Mouse (Mus musculus): ENCODE results near the gene Olfr1012. TPM values are rescaled to one million over a fixed set of nuclear protein-coding genes. Genes with fewer than 3 reads are reported as not detected.

The Olfr1012 gene
- not detected in 2 replicates for polyA plus RNA-seq (2015; fragmentation: Nextera tagmentation; extraction: Ambion mirVana)

DNA sequence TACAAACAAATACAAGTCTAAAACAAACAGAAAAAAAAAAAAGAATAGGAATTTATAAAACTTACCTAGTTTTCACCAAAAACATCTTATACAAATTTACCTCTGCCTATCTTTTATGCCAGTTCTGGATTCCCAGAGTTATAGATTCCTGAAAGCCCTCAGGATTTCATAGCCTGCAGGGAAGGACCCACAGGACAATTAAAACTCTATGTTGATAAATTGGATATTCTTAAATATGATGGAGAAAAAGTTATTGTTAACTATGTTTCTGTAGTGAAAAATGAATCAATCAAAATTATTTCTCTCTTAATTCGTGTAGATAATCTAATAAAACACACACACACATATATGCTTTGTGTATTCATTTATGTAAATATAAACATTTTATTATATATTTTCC, at the start of gene Olfr1012:
Gene Olfr1012 (minus strand): TSS at position 101 of the 400 bp plus-strand sequence.
- no peak for ATAC-seq (ENCODE audit: low read depth)
- Histone ChIP-seq H3K4me2 (ENCODE audit: low read depth, low read length) (no peak within 1 kb of the TSS), H3K4me1 (replicated peaks; ENCODE audit: control insufficient read depth, insufficient read depth, low read length) (no peaks in the 10 kb centered on the region), H3K9me3 (ENCODE audit: control insufficient read depth, low read length) (no peaks in the 10 kb centered on the region), H3K4me3 (ENCODE audit: low read length) (no peak within 1 kb of the TSS), H3K36me3 (ENCODE audit: control insufficient read depth, insufficient read depth, low read length) (no peaks in the 10 kb centered on the region), H3K9ac (ENCODE audit: low read length) (no peak within 1 kb of the TSS), H3K27ac (ENCODE audit: low read length) (no peak within 1 kb of the TSS), H3K27me3 (ENCODE audit: control insufficient read depth, insufficient read depth, low read depth, low read length) (no peaks in the 10 kb centered on the region)
- 59% methylated on average over 1 of the region's 1 CpGs for WGBS

DNA sequence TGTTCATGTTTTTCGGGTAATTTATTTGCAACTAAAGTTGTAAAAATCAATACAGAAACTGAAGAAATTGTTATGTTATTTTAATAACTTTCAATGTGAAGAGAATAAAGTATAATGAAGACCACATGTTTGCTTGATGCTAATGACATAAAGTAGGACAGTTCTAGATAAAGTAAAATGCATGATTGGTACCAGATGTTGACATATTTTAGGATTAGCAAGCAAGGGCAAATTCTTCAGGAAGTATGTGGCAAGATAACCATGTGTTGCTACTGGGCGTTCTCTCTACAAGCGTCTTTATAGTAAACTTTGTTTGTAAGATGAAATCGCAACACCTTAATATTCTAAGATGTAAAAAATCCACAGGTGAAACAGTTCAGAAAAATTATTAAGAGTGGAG, 41.9 kb upstream of the Olfr1012 start:
- no peak for ATAC-seq (ENCODE audit: low read depth)
- H3K27ac ChIP-seq (ENCODE audit: low read length): no peak overlapping the region
- no peak overlapping the region for H3K4me3 ChIP-seq (ENCODE audit: low read length)
- WGBS: 69% methylated on average over 4 of the region's 4 CpGs
- no peaks in the 10 kb centered on the region for H3K27me3 ChIP-seq (ENCODE audit: control insufficient read depth, insufficient read depth, low read depth, low read length)
- no peaks in the 10 kb centered on the region for H3K4me1 ChIP-seq (replicated peaks; ENCODE audit: control insufficient read depth, insufficient read depth, low read length)
- H3K9me3 ChIP-seq (ENCODE audit: control insufficient read depth, low read length): no peaks in the 10 kb centered on the region
- H3K9ac ChIP-seq (ENCODE audit: low read length): no peak overlapping the region
- no peak overlapping the region for H3K4me2 ChIP-seq (ENCODE audit: low read depth, low read length)
- H3K36me3 ChIP-seq (ENCODE audit: control insufficient read depth, insufficient read depth, low read length): no peaks in the 10 kb centered on the region

DNA sequence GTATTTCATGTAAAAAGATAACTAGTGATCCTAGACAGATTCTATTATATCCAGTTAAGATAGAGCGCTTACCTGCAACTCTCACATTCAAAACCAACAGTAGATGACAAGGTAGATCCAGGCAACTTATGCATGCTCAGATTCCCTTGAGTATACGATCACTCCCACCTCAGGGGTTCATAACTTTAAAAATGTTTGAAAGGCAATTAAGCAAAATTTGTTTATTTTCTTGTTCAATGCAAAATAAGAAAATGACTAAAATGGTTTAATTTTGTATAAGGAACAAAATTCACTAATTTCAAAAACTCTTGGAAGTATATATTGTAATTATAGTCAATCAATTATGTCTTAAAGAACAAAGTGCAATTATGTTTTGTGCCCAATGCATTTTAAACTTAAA, 39.9 kb upstream of the Olfr1012 start, which contains the start of gene Olfr1016:
Gene Olfr1016 (minus strand): TSS at position 101 of the 400 bp plus-strand sequence.
- Histone ChIP-seq H3K9ac (ENCODE audit: low read length) (no peak within 1 kb of the TSS), H3K36me3 (ENCODE audit: control insufficient read depth, insufficient read depth, low read length) (no peaks in the 10 kb centered on the region), H3K4me1 (replicated peaks; ENCODE audit: control insufficient read depth, insufficient read depth, low read length) (no peaks in the 10 kb centered on the region), H3K27me3 (ENCODE audit: control insufficient read depth, insufficient read depth, low read depth, low read length) (no peaks in the 10 kb centered on the region), H3K4me3 (ENCODE audit: low read length) (no peak within 1 kb of the TSS), H3K27ac (ENCODE audit: low read length) (no peak within 1 kb of the TSS), H3K4me2 (ENCODE audit: low read depth, low read length) (no peak within 1 kb of the TSS), H3K9me3 (ENCODE audit: control insufficient read depth, low read length) (no peaks in the 10 kb centered on the region)
- 71% methylated on average over 2 of the region's 2 CpGs for WGBS
- ATAC-seq (ENCODE audit: low read depth): no peak

DNA sequence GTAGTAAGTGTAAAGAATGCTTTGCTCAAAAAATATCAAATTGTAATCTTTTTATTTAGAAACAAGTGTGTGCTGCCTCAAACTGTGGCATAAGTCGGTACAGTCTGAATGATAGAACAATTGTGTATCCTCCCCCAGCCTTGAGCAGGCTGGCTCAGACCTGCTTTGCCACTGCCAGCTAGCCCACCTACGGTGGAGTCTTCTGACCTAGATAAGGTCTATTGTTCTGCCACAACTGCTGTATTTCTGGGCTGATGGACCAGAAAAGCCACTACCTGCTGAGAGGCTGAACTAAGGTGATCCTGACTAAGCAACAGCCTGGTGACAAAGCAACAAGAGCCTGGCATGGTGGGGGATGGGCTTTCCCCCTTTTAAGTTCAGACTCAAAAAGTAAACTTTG, 29.8 kb upstream of the Olfr1012 start:
- no peaks in the 10 kb centered on the region for H3K27me3 ChIP-seq (ENCODE audit: control insufficient read depth, insufficient read depth, low read depth, low read length)

DNA sequence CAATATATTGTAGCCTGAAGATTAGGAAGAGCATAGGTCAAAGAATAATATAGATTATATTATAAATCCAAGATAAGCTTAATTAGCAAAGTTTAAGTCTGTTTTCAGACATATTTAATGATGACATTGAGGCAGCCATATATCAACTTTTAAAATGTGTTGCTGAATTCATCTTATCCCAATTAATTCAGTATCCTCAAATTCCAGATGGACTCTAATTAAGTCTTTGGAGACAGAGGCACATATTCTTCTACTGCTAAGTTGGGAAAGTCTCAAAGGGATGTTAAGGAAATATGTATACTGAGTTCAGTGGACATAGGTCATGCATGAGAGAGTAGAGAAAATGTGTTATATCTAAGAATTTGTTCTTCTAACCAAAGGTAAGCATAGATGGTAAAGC, 19.2 kb upstream of the Olfr1012 start, which contains the start of gene Olfr1015:
Gene Olfr1015 (plus strand): TSS at position 301 of the 400 bp plus-strand sequence.
- Histone ChIP-seq H3K36me3 (ENCODE audit: control insufficient read depth, insufficient read depth, low read length) (no peaks in the 10 kb centered on the region), H3K9me3 (ENCODE audit: control insufficient read depth, low read length) (no peaks in the 10 kb centered on the region), H3K27me3 (ENCODE audit: control insufficient read depth, insufficient read depth, low read depth, low read length) (no peaks in the 10 kb centered on the region), H3K27ac (ENCODE audit: low read length) (no peak within 1 kb of the TSS), H3K4me2 (ENCODE audit: low read depth, low read length) (no peak within 1 kb of the TSS), H3K9ac (ENCODE audit: low read length) (no peak within 1 kb of the TSS), H3K4me3 (ENCODE audit: low read length) (no peak within 1 kb of the TSS), H3K4me1 (replicated peaks; ENCODE audit: control insufficient read depth, insufficient read depth, low read length) (no peaks in the 10 kb centered on the region)
- no peak for ATAC-seq (ENCODE audit: low read depth)

More for the DNA sequence above, 29.8 kb upstream of the Olfr1012 start:
- Histone ChIP-seq H3K27ac (ENCODE audit: low read length) (no peak overlapping the region), H3K4me3 (ENCODE audit: low read length) (no peak overlapping the region), H3K36me3 (ENCODE audit: control insufficient read depth, insufficient read depth, low read length) (no peaks in the 10 kb centered on the region), H3K4me2 (ENCODE audit: low read depth, low read length) (no peak overlapping the region), H3K9ac (ENCODE audit: low read length) (no peak overlapping the region), H3K9me3 (ENCODE audit: control insufficient read depth, low read length) (no peaks in the 10 kb centered on the region; the same call in 1 of the 2 replicates), H3K4me1 (replicated peaks; ENCODE audit: control insufficient read depth, insufficient read depth, low read length) (no peaks in the 10 kb centered on the region)
- no peak for ATAC-seq (ENCODE audit: low read depth)
- WGBS: 56% methylated on average over 2 of the region's 2 CpGs

DNA sequence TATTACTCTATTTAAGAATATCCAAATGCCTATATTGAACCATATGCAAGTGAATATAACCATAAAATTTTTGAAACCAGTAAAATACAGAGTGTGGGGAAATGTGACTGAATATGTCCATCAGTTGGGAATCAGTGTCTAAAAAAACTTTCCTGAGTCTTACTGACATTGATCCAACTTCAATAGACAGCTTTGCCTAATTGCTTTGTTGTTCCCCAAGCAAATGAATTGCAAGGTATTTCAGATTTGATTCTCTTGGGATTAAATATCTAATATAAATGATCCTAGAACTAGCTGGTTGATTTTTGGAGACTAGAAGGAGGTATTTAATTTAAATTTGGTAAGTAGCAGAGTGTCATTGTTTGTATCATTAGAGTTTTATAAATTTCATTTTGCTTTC, 9.8 kb upstream of the Olfr1012 start, which contains the start of gene Olfr1014:
Gene Olfr1014 (plus strand): TSS at position 301 of the 400 bp plus-strand sequence.
- ATAC-seq (ENCODE audit: low read depth): no peak
- H3K4me2 ChIP-seq (ENCODE audit: low read depth, low read length): no peak within 1 kb of the TSS
- no peak within 1 kb of the TSS for H3K9ac ChIP-seq (ENCODE audit: low read length)
- no peaks in the 10 kb centered on the region for H3K36me3 ChIP-seq (ENCODE audit: control insufficient read depth, insufficient read depth, low read length)
- no peak within 1 kb of the TSS for H3K27ac ChIP-seq (ENCODE audit: low read length)
- H3K4me3 ChIP-seq (ENCODE audit: low read length): no peak within 1 kb of the TSS
- no peaks in the 10 kb centered on the region for H3K9me3 ChIP-seq (ENCODE audit: control insufficient read depth, low read length)
- H3K4me1 ChIP-seq (replicated peaks; ENCODE audit: control insufficient read depth, insufficient read depth, low read length): no peaks in the 10 kb centered on the region
- H3K27me3 ChIP-seq (ENCODE audit: control insufficient read depth, insufficient read depth, low read depth, low read length): no peaks in the 10 kb centered on the region

DNA sequence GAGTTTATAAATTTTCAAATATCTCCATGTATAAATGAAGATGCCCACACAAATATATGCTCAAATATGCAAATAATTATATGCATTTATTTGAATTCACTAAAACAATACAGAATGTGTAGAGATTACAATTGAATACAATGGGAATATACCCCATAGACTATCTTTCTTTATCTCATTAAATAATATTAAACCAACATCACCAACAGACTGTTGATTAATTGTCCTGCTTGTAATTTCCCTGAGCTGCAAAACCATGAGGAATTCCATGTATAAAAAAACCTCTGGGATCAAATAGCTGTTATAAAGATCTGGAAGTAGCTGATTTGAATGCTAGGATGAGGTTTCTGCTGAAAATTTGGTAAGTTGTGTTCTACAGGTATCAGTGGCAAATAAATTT, 4.2 kb upstream of the Olfr1012 start, which contains the start of gene Olfr1013:
Gene Olfr1013 (plus strand): TSS at position 301 of the 400 bp plus-strand sequence.
- no peak for ATAC-seq (ENCODE audit: low read depth)
- no peak within 1 kb of the TSS for H3K27ac ChIP-seq (ENCODE audit: low read length)
- no peaks in the 10 kb centered on the region for H3K4me1 ChIP-seq (replicated peaks; ENCODE audit: control insufficient read depth, insufficient read depth, low read length)
- no peak within 1 kb of the TSS for H3K4me3 ChIP-seq (ENCODE audit: low read length)
- no peak within 1 kb of the TSS for H3K9ac ChIP-seq (ENCODE audit: low read length)
- H3K27me3 ChIP-seq (ENCODE audit: control insufficient read depth, insufficient read depth, low read depth, low read length): no peaks in the 10 kb centered on the region
- H3K36me3 ChIP-seq (ENCODE audit: control insufficient read depth, insufficient read depth, low read length): no peaks in the 10 kb centered on the region
- H3K4me2 ChIP-seq (ENCODE audit: low read depth, low read length): no peak within 1 kb of the TSS
- H3K9me3 ChIP-seq (ENCODE audit: control insufficient read depth, low read length): no peaks in the 10 kb centered on the region

DNA sequence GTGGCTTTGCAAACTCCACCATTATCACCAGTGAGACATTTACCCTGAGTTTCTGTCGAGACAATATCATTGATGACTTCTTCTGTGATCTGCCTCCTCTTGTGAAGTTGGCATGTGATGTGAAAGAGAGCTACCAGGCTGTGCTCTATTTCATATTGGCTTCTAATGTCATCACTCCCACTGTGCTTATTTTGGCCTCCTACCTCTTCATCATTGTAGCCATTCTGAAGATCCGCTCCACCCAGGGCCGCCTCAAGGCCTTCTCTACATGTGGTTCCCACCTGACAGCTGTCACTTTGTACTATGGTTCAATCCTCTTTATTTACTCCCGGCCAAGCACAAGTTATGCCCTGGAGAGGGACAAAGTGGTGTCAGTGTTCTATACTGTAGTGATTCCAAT, 8.7 kb downstream of the Olfr1012 start:
- 76% methylated on average over 4 of the region's 4 CpGs for WGBS

DNA sequence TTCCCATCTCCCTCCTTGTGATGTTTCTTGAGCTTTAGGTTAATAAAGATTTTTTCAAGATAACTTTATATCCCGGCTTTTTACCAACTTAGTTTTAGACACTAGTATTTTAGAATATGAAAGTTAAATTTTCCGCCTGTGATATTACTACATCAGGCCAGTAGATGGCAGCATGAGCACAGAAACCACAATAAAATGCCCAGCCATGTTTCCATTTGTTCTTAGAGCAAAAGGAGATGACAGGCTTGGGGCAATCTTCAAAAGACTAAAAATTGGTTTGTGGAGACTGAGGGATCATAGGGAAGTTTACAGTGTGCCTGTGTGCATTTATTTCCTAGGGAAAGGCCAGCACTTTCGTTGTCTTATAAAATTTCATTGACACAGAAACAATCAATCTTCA, 36.8 kb downstream of the Olfr1012 start:
- H3K36me3 ChIP-seq (ENCODE audit: control insufficient read depth, insufficient read depth, low read length): no peaks in the 10 kb centered on the region
- 6% methylated on average over 3 of the region's 3 CpGs for WGBS
- H3K27me3 ChIP-seq (ENCODE audit: control insufficient read depth, insufficient read depth, low read depth, low read length): no peaks in the 10 kb centered on the region
- no peak overlapping the region for H3K4me3 ChIP-seq (ENCODE audit: low read length)
- H3K27ac ChIP-seq (ENCODE audit: low read length): no peak overlapping the region
- H3K9me3 ChIP-seq (ENCODE audit: control insufficient read depth, low read length): no peaks in the 10 kb centered on the region
- H3K9ac ChIP-seq (ENCODE audit: low read length): no peak overlapping the region
- H3K4me2 ChIP-seq (ENCODE audit: low read depth, low read length): no peak overlapping the region
- H3K4me1 ChIP-seq (replicated peaks; ENCODE audit: control insufficient read depth, insufficient read depth, low read length): no peaks in the 10 kb centered on the region
- ATAC-seq (ENCODE audit: low read depth): no peak

More for the DNA sequence above, 8.7 kb downstream of the Olfr1012 start:
- Histone ChIP-seq H3K4me1 (replicated peaks; ENCODE audit: control insufficient read depth, insufficient read depth, low read length) (no peaks in the 10 kb centered on the region), H3K36me3 (ENCODE audit: control insufficient read depth, insufficient read depth, low read length) (no peaks in the 10 kb centered on the region), H3K4me2 (ENCODE audit: low read depth, low read length) (no peak overlapping the region), H3K9me3 (ENCODE audit: control insufficient read depth, low read length) (no peaks in the 10 kb centered on the region), H3K4me3 (ENCODE audit: low read length) (no peak overlapping the region), H3K27me3 (ENCODE audit: control insufficient read depth, insufficient read depth, low read depth, low read length) (no peaks in the 10 kb centered on the region), H3K9ac (ENCODE audit: low read length) (no peak overlapping the region), H3K27ac (ENCODE audit: low read length) (no peak overlapping the region)
- no peak for ATAC-seq (ENCODE audit: low read depth)

DNA sequence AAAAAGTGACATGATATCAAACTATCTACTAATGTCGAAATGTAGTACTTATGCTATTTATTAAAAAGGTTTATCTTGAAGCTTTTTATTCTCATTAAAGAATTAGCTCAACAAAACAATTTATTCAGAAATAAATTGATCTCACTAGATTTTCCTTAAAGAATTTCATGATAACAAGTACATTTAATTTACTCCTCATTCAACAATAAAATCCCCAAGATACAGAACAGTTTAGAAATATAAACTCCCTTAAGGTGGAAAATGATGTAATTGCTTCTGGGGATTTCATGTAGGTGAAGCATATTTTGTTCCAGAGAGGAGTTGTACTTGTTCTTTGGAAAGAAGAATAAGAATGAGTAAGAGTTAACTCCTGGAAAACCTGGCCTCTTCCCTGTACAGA, 47.4 kb downstream of the Olfr1012 start, which contains the start of gene Olfr1009:
Gene Olfr1009 (plus strand): TSS at position 301 of the 400 bp plus-strand sequence.
- 70% methylated on average over 1 of the region's 1 CpGs for WGBS

More for the DNA sequence above, 47.4 kb downstream of the Olfr1012 start, which contains the start of gene Olfr1009:
- H3K4me1 ChIP-seq (replicated peaks; ENCODE audit: control insufficient read depth, insufficient read depth, low read length): no peaks in the 10 kb centered on the region
- H3K4me2 ChIP-seq (ENCODE audit: low read depth, low read length): no peak within 1 kb of the TSS
- H3K9ac ChIP-seq (ENCODE audit: low read length): no peak within 1 kb of the TSS
- H3K27me3 ChIP-seq (ENCODE audit: control insufficient read depth, insufficient read depth, low read depth, low read length): no peaks in the 10 kb centered on the region
- no peak for ATAC-seq (ENCODE audit: low read depth)
- H3K9me3 ChIP-seq (ENCODE audit: control insufficient read depth, low read length): no peaks in the 10 kb centered on the region
- H3K27ac ChIP-seq (ENCODE audit: low read length): no peak within 1 kb of the TSS
- H3K4me3 ChIP-seq (ENCODE audit: low read length): no peak within 1 kb of the TSS
- H3K36me3 ChIP-seq (ENCODE audit: control insufficient read depth, insufficient read depth, low read length): no peaks in the 10 kb centered on the region

Measured in lung, embryonic 16.5 days (tissue).